Mouse (Mus musculus) kidney, adult 2 months (tissue): ENCODE measurements at regions not wholly inside any gene's neighbourhood (a gene's known extent, or its start where the extent isn't known, plus 50 kb on each side); places are given as distances from the start of the nearest gene placed in this dataset.

Experiments used
- CTCF ChIP-seq: fragments of 200-500 bp; conservative IDR thresholded peaks from 2 replicates; pipeline ENCODE4 v1.5.1; 2011; ENCODE audit warnings: low read depth, mild to moderate bottlenecking, control low read depth, low read length, moderate library complexity, mixed read lengths; ENCODE audit not compliant: insufficient read depth, insufficient read length
- POLR2A ChIP-seq: fragments of 200-500 bp; IDR thresholded peaks from one replicate; pipeline ENCODE4 v1.6.1; 2011; ENCODE audit warnings: low read depth, low read length, control low read depth

DNA sequence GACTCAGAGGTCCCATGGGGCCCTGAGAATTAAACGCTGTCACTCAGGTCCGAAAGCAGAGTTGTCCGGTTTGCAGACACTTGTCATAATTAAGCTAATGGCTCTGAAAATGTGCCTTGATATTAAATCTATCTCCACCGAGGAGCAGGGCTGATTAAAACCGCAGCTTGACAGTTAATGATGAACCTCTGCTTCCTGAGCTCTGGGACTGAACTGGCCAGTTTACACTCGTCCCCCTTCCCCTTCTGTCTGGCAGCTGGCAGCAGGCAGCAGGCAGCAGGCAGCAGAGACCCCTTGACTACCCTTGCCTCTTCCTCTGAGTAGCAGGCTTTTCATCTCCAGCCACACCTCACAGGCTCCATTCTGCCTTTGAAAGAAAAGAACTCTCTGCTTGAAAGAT, 350.4 kb downstream of the Gm45692 start:
- TF ChIP-seq CTCF (no peak), POLR2A (no peak)
